Mouse (Mus musculus) stomach, embryonic 15.5 days (tissue): ENCODE data around the gene H2-D1. TPM values are rescaled to one million over a fixed set of nuclear protein-coding genes. Genes with fewer than 3 reads are reported as not detected.
"Not testable (repeated sequence)": the region's sequence is repeated elsewhere in the genome, so short reads cannot be mapped to it uniquely, and the experiment has no call there.

ENCODE experiments used
- ATAC-seq: fragments of 200-750 bp; cut with Nextera tagmentation; 2 replicates; pipeline ENCODE4 v1.8.0; 2017; ENCODE audit warnings: low read depth, moderate number of reproducible peaks, moderate TSS enrichment; ENCODE audit not compliant: insufficient read depth, low FRiP score
- H3K27ac ChIP-seq: fragments of 300-500 bp; sonication (generic); 2 replicates; pipeline ENCODE4 v1.5.1; 2015; ENCODE audit warnings: mild to moderate bottlenecking, inconsistent platforms
- H3K27me3 ChIP-seq: fragments of 300-500 bp; sonication (generic); replicated peaks from 2 replicates; pipeline ENCODE4 v1.6.1; 2015; ENCODE audit warnings: inconsistent platforms
- H3K36me3 ChIP-seq: fragments of 300-500 bp; sonication (generic); 2 replicates; pipeline ENCODE4 v1.6.1; 2015; ENCODE audit warnings: inconsistent platforms
- H3K4me1 ChIP-seq: fragments of 300-500 bp; sonication (generic); 2 replicates; pipeline ENCODE4 v1.6.1; 2015; ENCODE audit warnings: inconsistent platforms
- H3K4me2 ChIP-seq: fragments of 300-500 bp; sonication (generic); 2 replicates; pipeline ENCODE4 v1.6.1; 2015; ENCODE audit warnings: mild to moderate bottlenecking, inconsistent platforms
- H3K4me3 ChIP-seq: fragments of 300-500 bp; sonication (generic); replicated peaks from 2 replicates; pipeline ENCODE4 v1.5.1; 2015; ENCODE audit warnings: inconsistent platforms
- H3K9ac ChIP-seq: fragments of 300-500 bp; sonication (generic); 2 replicates; pipeline ENCODE4 v1.6.1; 2015; ENCODE audit warnings: inconsistent platforms
- H3K9me3 ChIP-seq: fragments of 300-500 bp; sonication (generic); 2 replicates; pipeline ENCODE4 v1.6.1; 2016; ENCODE audit warnings: inconsistent platforms
- WGBS: fragments of 180-500 bp; shearing (Covaris S2); methylation state at CpG from one replicate; pipeline ENCODE4 v1.1.7; 2015; 5-methylcytosine and 5-hydroxymethylcytosine counted together
- polyA plus RNA-seq: library from polyadenylated mRNA; unstranded; fragments of >200 nt; fragmentation: Nextera tagmentation; extraction: Ambion mirVana; gene quantifications from 2 replicates; pipeline ENCODE4 v1.2.1, GENCODE M21; 2015

H2-D1 gene
- polyA plus RNA-seq, 1 experiment from 2014 or later = 148 TPM

DNA sequence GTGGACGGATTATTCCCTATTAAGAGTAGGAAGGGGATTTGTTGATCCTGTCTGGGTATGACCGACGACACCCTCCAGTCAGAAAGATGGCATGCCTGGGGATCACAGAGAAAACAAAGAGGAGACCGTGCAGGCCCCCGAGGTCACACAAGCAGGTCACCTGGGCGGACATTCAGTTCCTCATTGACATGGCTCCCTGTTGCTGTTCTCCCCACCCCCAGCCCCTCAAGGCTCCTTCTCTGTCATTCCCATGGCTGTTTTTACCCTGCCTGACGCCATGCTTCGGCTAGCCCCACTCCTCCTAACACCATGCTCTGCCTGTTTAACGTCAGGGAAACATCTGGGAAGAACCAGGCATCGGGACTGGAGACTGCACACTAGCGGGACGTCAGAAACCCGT is 879 bp upstream of the H2-D1 start:
- no peak overlapping the region for H3K27ac ChIP-seq
- H3K4me2 ChIP-seq = no peak overlapping the region
- no peak overlapping the region for H3K9ac ChIP-seq
- H3K4me1 ChIP-seq = peaks cover 7% of the 10 kb centered on the region; the same call in 1 of the 2 replicates
- H3K27me3 ChIP-seq = 0 out of 2 replicates have a peak, but pooled peaks cover 3% of the 10 kb centered on the region
- no peaks in the 10 kb centered on the region for H3K9me3 ChIP-seq
- no peaks in the 10 kb centered on the region for H3K36me3 ChIP-seq
- WGBS = 64% methylated on average over 13 of the region's 13 CpGs
- no peak for ATAC-seq
- H3K4me3 ChIP-seq = no peak overlapping the region

- Histone ChIP-seq H3K4me2 (peak overlapping the region; percentile 99), H3K4me3 (peak overlapping the region; percentile 69), H3K9me3 (no peaks in the 10 kb centered on the region), H3K9ac (peak overlapping the region; percentile 75), H3K4me1 (peaks cover 3% of the 10 kb centered on the region; the same call in 1 of the 2 replicates), H3K36me3 (no peaks in the 10 kb centered on the region), H3K27me3 (0 out of 2 replicates have a peak, but pooled peaks cover 3% of the 10 kb centered on the region), H3K27ac (no peak overlapping the region)
- peak; percentile 27 for ATAC-seq
- 2% methylated on average over 31 of the region's 31 CpGs for WGBS
These were observed 973 bp downstream of the H2-D1 start for GRCm38 (mm10) chr17:35263523-35263883.

DNA sequence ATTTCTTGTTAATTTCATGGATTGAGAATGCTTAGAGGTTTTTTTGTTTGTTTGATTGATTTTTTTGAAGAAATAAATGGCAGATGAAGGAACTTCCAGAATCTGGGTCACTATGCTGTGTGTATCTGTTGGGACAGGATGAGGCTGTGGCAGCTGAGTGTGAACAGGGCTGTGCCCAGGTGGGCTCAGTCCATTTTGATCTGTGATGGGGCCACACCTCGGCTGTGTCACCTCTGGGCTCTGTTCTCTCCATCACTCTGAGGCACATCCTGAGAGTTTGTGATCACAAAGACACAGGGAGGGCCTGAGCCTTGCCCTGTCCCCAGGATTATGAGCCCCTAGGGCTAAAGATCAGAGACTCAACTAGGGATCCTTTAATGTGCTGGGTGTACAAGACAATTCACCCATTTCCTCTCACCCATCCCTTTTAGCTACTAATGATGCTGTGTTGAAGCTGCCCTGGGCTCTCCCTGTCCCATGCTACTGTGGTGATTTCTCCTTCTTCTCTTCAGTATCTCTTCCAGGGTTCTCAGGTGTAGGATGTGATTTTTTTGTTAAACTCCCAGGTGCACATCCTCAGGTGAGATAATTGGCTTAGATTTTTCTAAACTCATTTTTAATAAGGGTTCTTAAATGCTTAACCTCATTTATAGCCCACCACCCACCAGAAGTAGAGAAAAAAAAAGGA is 5.0 kb downstream of the H2-D1 start:
- Histone ChIP-seq H3K27me3 (0 out of 2 replicates have a peak, but pooled peaks cover 3% of the 10 kb centered on the region), H3K9me3 (no peaks in the 10 kb centered on the region), H3K36me3 (no peaks in the 10 kb centered on the region), H3K4me1 (no peaks in the 10 kb centered on the region), H3K4me3 (no peak overlapping the region), H3K27ac (no peak overlapping the region), H3K9ac (no peak overlapping the region), H3K4me2 (no peak overlapping the region)
- ATAC-seq = no peak
- 58% methylated on average over 1 of the region's 1 CpGs for WGBS

DNA sequence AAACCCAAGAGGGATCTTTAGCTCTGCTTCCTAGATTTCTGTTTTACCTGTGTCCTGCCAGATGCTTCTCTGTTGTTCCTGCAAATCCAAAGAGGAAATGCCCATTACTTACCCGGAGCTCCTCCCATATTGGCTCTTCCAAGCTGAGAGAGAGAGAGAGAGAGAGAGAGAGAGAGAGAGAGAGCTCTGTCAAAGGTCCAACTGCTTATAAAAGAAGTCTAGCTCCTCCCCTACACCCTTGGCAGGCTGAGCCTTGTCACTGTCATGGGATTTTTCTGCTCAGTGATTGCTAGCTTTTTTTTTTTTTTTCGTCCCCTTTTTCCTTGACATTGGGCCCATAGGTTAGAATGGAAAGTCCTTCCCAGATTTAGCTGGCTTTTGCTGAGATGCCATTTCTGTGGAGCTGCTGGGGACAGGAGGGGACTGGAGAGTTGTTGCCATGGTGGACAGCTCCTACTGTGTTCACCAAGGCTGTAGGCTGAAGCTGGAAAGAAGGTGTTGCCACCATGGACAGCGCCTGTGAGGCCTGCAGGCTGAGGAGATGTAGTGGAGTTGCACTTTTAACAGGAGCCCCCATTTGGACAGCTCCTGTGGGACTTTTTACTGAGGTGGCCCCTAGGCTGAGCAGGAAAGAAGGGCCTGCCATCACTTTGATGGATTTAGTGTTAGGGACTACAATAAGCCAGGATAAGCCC is 7.3 kb downstream of the H2-D1 start:
- H3K36me3 ChIP-seq = no peaks in the 10 kb centered on the region
- no peak overlapping the region for H3K27ac ChIP-seq
- H3K4me2 ChIP-seq = no peak overlapping the region
- H3K9me3 ChIP-seq = no peaks in the 10 kb centered on the region
- no peak for ATAC-seq
- no peak overlapping the region for H3K9ac ChIP-seq
- H3K4me1 ChIP-seq = no peaks in the 10 kb centered on the region
- H3K27me3 ChIP-seq = no peaks in the 10 kb centered on the region
- no peak overlapping the region for H3K4me3 ChIP-seq
- WGBS = 29% methylated on average over 3 of the region's 3 CpGs

DNA sequence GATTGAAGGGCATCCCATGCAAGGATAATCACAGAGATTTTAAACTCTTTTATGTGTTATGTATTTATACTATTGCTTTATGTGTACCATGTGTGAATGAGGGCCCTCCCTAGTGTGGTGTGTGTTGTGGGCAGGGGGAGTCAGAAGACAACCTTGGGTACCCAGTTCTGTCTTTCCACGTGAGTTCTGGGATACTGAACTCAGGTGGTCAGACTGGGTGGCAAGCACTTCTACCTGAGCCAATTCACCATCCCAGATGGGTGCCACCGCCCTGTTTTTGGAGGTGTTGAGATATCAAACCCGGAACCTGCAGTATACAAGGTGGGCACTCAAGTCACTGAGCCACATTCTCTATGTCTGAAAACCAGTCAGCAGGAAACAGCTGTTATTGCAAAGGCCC is 9.7 kb downstream of the H2-D1 start:
- Histone ChIP-seq H3K4me2 (no peak overlapping the region), H3K9me3 (no peaks in the 10 kb centered on the region), H3K36me3 (no peaks in the 10 kb centered on the region), H3K27ac (no peak overlapping the region), H3K4me3 (no peak overlapping the region), H3K4me1 (no peaks in the 10 kb centered on the region), H3K27me3 (peaks cover 21% of the 10 kb centered on the region), H3K9ac (no peak overlapping the region)
- WGBS = 62% methylated on average over 3 of the region's 3 CpGs
- no peak for ATAC-seq

DNA sequence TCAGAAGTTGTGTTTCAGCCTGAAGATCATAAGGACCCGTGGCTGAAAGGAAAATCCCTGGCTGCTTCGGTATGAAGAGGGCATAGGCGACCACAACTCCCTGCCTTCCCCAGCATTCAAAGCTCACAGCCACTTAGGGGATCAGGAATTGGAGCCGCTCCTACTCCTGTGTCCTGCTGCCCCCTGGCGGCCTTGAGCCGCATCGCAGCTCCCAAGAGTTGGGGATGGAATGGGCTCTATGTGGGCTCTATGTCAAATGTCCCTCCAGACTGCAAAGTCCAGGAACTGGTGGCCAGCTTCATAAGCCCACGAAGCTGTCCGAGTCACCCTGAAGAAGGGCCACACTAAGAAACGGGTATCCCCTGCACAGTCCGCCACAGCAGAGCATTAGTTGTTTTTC is 12.2 kb downstream of the H2-D1 start:
- Histone ChIP-seq H3K4me1 (no peaks in the 10 kb centered on the region), H3K27me3 (peaks cover 21% of the 10 kb centered on the region), H3K9me3 (no peaks in the 10 kb centered on the region), H3K36me3 (no peaks in the 10 kb centered on the region), H3K4me3 (no peak overlapping the region), H3K27ac (no peak overlapping the region), H3K4me2 (no peak overlapping the region), H3K9ac (no peak overlapping the region)
- whole genome bisulfite sequencing = 3% methylated on average over 11 of the region's 11 CpGs
- ATAC-seq = no peak

GRCm38 (mm10) chr17:35276304-35276864 is 13.9 kb downstream of the H2-D1 start:
- H3K9me3 ChIP-seq = no peaks in the 10 kb centered on the region
- H3K36me3 ChIP-seq = no peaks in the 10 kb centered on the region
- H3K4me3 ChIP-seq = no peak overlapping the region
- no peaks in the 10 kb centered on the region for H3K4me1 ChIP-seq
- no peak overlapping the region; the same call in 1 of the 2 replicates for H3K9ac ChIP-seq
- no peak overlapping the region for H3K27ac ChIP-seq
- no peak for ATAC-seq
- WGBS = 15% methylated on average over 13 of the region's 13 CpGs
- peaks cover 21% of the 10 kb centered on the region for H3K27me3 ChIP-seq
- H3K4me2 ChIP-seq = no peak overlapping the region

DNA sequence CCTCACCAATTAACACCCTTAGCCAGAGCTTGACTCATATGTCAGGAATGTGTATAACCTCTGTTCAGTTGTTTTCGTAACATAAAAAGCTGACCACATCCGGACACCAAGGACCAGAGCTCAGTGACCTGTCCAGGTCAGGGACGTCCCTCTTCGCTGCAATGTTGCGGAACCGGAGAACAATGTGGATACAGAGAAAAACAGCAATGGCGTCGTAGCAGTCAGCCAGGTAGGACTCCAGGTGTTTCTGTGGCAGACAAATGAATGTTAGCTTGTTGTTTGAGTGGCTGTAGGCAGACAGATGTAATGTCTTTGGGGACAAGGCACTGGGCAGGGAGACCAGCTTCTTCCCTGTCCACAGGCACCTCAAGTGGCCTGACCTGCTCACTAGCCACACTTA is 15.5 kb downstream of the H2-D1 start:
- Histone ChIP-seq H3K36me3 (no peaks in the 10 kb centered on the region), H3K4me1 (no peaks in the 10 kb centered on the region), H3K27ac (no peak overlapping the region), H3K4me2 (no peak overlapping the region), H3K4me3 (no peak overlapping the region), H3K9ac (no peak overlapping the region), H3K9me3 (no peaks in the 10 kb centered on the region), H3K27me3 (peaks cover 21% of the 10 kb centered on the region)
- ATAC-seq = no peak
- 84% methylated on average over 8 of the region's 8 CpGs for WGBS

DNA sequence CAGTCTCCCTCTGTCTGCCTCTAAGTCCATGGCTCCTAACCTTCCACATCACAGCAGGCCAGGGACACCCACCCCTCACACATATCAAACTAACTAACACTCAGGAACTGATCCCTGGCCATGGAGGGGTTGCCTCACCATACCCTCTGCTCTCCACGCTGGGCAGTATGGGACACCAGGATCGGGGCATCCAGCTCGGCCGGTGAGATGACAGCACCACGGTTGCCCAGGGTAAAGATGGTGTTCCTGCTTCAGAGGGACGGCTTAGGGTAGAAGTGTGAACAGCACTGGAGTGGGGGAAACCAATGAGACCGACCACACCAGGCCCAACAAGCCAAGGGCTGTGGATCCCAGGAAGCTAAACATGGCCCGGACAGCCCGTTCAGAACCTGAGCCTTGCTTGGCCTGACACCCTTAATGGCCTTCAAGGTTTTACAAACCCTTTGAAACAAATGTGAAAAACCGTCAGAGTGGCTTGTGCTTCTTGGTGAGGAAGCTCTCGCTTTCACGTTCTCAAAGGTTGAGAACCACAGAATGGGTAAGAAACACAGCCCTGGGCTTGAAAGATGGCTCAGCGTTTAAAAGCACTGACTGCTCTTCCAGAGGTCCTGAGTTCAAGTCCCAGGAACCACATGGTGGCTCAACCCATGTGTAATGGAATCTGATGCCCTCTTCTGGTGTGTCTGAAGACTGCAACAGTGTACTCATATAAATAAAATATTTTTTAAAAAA is 16.6 kb downstream of the H2-D1 start:
- no peak overlapping the region for H3K4me3 ChIP-seq
- no peak overlapping the region for H3K9ac ChIP-seq
- no peak overlapping the region for H3K4me2 ChIP-seq
- H3K9me3 ChIP-seq = no peaks in the 10 kb centered on the region
- H3K36me3 ChIP-seq = no peaks in the 10 kb centered on the region
- no peak for ATAC-seq
- no peak overlapping the region for H3K27ac ChIP-seq
- H3K4me1 ChIP-seq = no peaks in the 10 kb centered on the region
- WGBS = 86% methylated on average over 13 of the region's 13 CpGs
- peaks cover 21% of the 10 kb centered on the region for H3K27me3 ChIP-seq

GRCm38 (mm10) chr17:35280276-35280675 is 17.7 kb downstream of the H2-D1 start:
- Histone ChIP-seq H3K9me3 (no peaks in the 10 kb centered on the region), H3K27me3 (peaks cover 16% of the 10 kb centered on the region), H3K9ac (no peak overlapping the region), H3K4me3 (no peak overlapping the region), H3K4me2 (no peak overlapping the region), H3K4me1 (no peaks in the 10 kb centered on the region), H3K27ac (no peak overlapping the region), H3K36me3 (no peaks in the 10 kb centered on the region)
- WGBS = 58% methylated on average over 3 of the region's 3 CpGs
- no peak for ATAC-seq

DNA sequence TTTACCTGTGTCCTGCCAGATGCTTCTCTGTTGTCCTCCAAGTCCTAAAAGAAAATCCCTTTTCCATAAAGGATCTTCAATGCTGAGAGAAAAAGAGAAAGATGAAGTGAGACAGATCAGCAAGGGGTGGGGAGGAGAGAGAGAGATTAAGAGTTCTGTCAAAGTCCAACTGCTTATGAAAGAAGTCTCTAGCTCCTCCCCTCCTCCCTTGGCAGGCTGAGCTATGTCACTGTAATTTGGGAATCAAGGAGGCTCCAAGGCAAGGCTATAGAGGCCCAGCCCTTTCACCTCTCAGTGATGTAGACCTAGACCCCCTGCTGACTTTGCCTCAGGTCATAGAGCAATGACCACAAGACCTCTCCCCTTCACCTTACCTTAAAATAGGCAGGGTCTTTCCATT is 22.9 kb downstream of the H2-D1 start:
- H3K27me3 ChIP-seq = no peaks in the 10 kb centered on the region
- no peak overlapping the region for H3K4me2 ChIP-seq
- H3K9ac ChIP-seq = no peak overlapping the region
- no peaks in the 10 kb centered on the region for H3K4me1 ChIP-seq
- H3K36me3 ChIP-seq = no peaks in the 10 kb centered on the region
- no peaks in the 10 kb centered on the region for H3K9me3 ChIP-seq
- no peak for ATAC-seq
- no peak overlapping the region for H3K4me3 ChIP-seq
- H3K27ac ChIP-seq = no peak overlapping the region

- H3K4me3 ChIP-seq, H3K36me3 ChIP-seq, ATAC-seq, H3K9ac ChIP-seq, H3K27me3 ChIP-seq, H3K9me3 ChIP-seq, H3K4me1 ChIP-seq, H3K4me2 ChIP-seq, H3K27ac ChIP-seq: not testable (repeated sequence)
- 4% methylated on average over 5 of the region's 5 CpGs for WGBS
These were observed 33.3 kb downstream of the H2-D1 start for GRCm38 (mm10) chr17:35295796-35296195.
